Mouse (Mus musculus) limb, embryonic 11.5 days (tissue): ENCODE data around the gene Syt5. TPM values are rescaled to one million over a fixed set of nuclear protein-coding genes. Genes with fewer than 3 reads are reported as not detected.
"Not testable (repeated sequence)": the region's sequence is repeated elsewhere in the genome, so short reads cannot be mapped to it uniquely, and the experiment has no call there.

Source experiments
- ATAC-seq: fragments of 200-750 bp; cut with Nextera tagmentation; 2 replicates; pipeline ENCODE4 v1.8.0; 2017; ENCODE audit warnings: low read depth; ENCODE audit not compliant: insufficient number of reproducible peaks, low FRiP score, low TSS enrichment
- DNase-seq: peaks from one replicate; pipeline ENCODE4 v3.0.0-alpha.2; 2015; ENCODE audit warnings: low spot score
- H3K27ac ChIP-seq: fragments of 300-500 bp; sonication (generic); replicated peaks from 2 replicates; pipeline ENCODE4 v1.5.1; 2014; ENCODE audit warnings: low read depth, mild to moderate bottlenecking, low read length
- H3K27me3 ChIP-seq: fragments of 300-500 bp; sonication (generic); 2 replicates; pipeline ENCODE4 v1.6.1; 2014; ENCODE audit warnings: mild to moderate bottlenecking, low read length, mixed read lengths; ENCODE audit not compliant: control insufficient read depth, insufficient read depth
- H3K36me3 ChIP-seq: fragments of 300-500 bp; sonication (generic); 2 replicates; pipeline ENCODE4 v1.6.1; 2014; ENCODE audit warnings: mild to moderate bottlenecking, low read length, moderate library complexity, mixed read lengths; ENCODE audit not compliant: control insufficient read depth, insufficient read depth
- H3K4me1 ChIP-seq: fragments of 300-500 bp; sonication (generic); 2 replicates; pipeline ENCODE4 v1.6.1; 2014; ENCODE audit warnings: low read length, mixed read lengths; ENCODE audit not compliant: control insufficient read depth, insufficient read depth
- H3K4me2 ChIP-seq: fragments of 300-500 bp; sonication (generic); 2 replicates; pipeline ENCODE4 v1.6.1; 2014; ENCODE audit warnings: low read depth, mild to moderate bottlenecking, moderate library complexity; ENCODE audit not compliant: severe bottlenecking
- H3K4me3 ChIP-seq: fragments of 300-500 bp; sonication (generic); 2 replicates; pipeline ENCODE4 v1.5.1; 2014; ENCODE audit warnings: low read depth, low read length
- H3K9ac ChIP-seq: fragments of 300-500 bp; sonication (generic); 2 replicates; pipeline ENCODE4 v1.6.1; 2014; ENCODE audit warnings: mild to moderate bottlenecking, low read length
- H3K9me3 ChIP-seq: fragments of 300-500 bp; sonication (generic); 2 replicates; pipeline ENCODE4 v1.6.1; 2016; ENCODE audit warnings: low read length; ENCODE audit not compliant: control insufficient read depth
- WGBS: fragments of 180-500 bp; shearing (Covaris S2); extraction: QIAGEN DNeasy Blood & Tissue Kit; methylation state at CpG from one replicate; pipeline ENCODE4 v1.1.7; 2014; 5-methylcytosine and 5-hydroxymethylcytosine counted together
- polyA plus RNA-seq: library from polyadenylated mRNA; unstranded; fragments of >200 nt; fragmentation: Nextera tagmentation; extraction: Ambion mirVana; gene quantifications from 2 replicates; pipeline ENCODE4 v1.2.1, GENCODE M21; 2014

Syt5 gene
- 4.1 and 4.2 TPM in 2 replicates for polyA plus RNA-seq

DNA sequence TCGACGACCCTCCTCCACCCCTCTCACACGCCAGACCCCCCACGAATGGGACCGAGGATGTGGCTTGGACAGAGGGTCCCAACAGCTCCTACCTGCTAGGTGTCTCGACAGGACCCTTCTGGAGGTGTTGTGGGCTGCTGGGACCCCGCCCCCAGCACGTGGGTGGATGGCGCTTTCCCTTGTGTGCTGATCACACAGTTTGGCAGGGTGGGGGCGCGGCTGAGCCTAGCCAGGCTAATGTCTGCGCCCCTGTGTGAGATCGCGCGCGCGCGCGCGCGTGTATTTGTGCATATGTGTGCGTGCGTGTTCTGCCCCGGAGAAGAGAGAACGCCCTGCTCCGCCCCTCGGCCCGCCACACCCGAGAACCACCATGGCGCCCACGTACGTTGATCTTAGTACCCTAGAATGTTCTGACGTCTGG, at the start of gene Syt5:
Syt5 (minus strand) TSS at position 321 of the 421 bp plus-strand sequence.
- no peaks in the 10 kb centered on the region for H3K36me3 ChIP-seq
- H3K4me1 ChIP-seq = 0 out of 2 replicates have a peak, but pooled peaks cover 6% of the 10 kb centered on the region
- peak; percentile 49 for ATAC-seq
- H3K9me3 ChIP-seq = no peaks in the 10 kb centered on the region
- no peaks in the 10 kb centered on the region for H3K27me3 ChIP-seq
- H3K4me2 ChIP-seq = peak within 1 kb of the TSS; percentile 56
- H3K27ac ChIP-seq = no peak within 1 kb of the TSS
- H3K9ac ChIP-seq = 0 out of 2 replicates have a peak within 1 kb of the TSS, but pooled peaks have one; percentile 18
- peak within 1 kb of the TSS; percentile 30 for H3K4me3 ChIP-seq
- DNase-seq = peak; percentile 46
- WGBS = 4% methylated on average over 33 of the region's 33 CpGs

DNA sequence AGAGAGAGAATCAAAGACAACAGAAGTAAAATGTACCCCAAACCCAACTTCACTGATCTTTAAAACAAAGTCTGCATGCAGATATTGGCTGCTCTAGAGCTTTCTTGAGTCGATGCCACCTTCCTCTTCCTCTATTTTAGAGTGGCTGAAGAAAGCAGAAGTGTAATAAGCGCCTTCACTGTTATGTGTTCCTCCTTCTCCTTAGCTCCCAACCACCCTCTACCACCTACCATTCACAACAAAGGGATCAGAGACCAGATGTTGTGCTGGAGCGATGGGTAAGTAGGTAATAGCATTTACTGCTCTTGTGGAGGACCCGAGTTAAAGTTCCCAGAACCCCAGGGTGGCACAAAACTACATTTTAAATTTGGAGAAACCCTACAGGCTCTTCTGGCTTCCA, 49.7 kb upstream of the Syt5 start:
- H3K9me3 ChIP-seq, H3K36me3 ChIP-seq, H3K4me2 ChIP-seq, H3K4me1 ChIP-seq, H3K4me3 ChIP-seq, ATAC-seq, H3K27ac ChIP-seq, DNase-seq, H3K27me3 ChIP-seq, H3K9ac ChIP-seq: not testable (repeated sequence)
- WGBS = 73% methylated on average over 4 of the region's 4 CpGs

DNA sequence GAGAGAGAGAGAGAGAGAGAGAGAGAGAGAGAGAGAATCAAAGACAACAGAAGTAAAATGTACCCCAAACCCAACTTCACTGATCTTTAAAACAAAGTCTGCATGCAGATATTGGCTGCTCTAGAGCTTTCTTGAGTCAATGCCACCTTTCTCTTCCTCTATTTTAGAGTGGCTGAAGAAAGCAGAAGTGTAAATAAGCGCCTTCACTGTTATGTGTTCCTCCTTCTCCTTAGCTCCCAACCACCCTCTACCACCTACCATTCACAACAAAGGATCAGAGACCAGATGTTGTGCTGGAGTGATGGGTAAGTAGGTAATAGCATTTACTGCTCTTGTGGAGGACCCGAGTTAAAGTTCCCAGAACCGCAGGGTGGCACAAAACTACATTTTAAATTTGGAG, 34.1 kb upstream of the Syt5 start:
- H3K9ac ChIP-seq, H3K4me3 ChIP-seq, DNase-seq, H3K4me1 ChIP-seq, H3K27me3 ChIP-seq, ATAC-seq, H3K27ac ChIP-seq, H3K4me2 ChIP-seq, H3K9me3 ChIP-seq, H3K36me3 ChIP-seq: not testable (repeated sequence)
- 74% methylated on average over 3 of the region's 3 CpGs for WGBS

DNA sequence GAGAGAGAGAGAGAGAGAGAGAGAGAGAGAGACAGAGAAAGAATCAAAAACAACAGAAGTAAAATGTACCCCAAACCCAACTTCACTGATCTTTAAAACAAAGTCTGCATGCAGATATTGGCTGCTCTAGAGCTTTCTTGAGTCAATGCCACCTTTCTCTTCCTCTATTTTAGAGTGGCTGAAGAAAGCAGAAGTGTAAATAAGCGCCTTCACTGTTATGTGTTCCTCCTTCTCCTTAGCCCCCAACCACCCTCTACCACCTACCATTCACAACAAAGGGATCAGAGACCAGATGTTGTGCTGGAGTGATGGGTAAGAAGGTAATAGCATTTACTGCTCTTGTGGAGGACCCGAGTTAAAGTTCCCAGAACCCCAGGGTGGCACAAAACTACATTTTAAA, 25.0 kb upstream of the Syt5 start:
- H3K9ac ChIP-seq, H3K27ac ChIP-seq, ATAC-seq, H3K9me3 ChIP-seq, H3K4me1 ChIP-seq, H3K27me3 ChIP-seq, H3K36me3 ChIP-seq, DNase-seq, H3K4me3 ChIP-seq, H3K4me2 ChIP-seq: not testable (repeated sequence)
- 59% methylated on average over 2 of the region's 2 CpGs for WGBS

DNA sequence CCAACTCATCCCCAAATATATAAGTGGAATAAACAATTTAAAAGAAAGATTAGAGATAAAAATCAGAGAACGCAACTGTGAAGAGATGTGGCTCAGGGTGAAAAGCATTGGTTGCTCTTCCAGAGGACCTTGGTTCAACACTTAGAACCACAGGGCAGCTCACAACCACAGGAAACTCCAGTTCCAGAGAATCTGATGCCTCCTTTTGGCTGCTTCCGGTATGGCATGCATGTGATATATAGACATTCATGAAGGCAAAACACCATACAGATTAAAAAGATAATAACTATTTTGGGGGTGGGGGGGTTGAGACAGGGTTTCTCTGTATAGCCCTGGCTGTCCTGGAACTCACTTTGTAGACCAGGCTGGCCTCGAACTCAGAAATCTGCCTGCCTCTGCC, 15.3 kb upstream of the Syt5 start:
- Histone ChIP-seq H3K27me3 (no peaks in the 10 kb centered on the region), H3K4me2 (no peak overlapping the region), H3K27ac (no peak overlapping the region), H3K9me3 (no peaks in the 10 kb centered on the region; the same call in 1 of the 2 replicates), H3K4me3 (no peak overlapping the region), H3K4me1 (no peaks in the 10 kb centered on the region), H3K36me3 (no peaks in the 10 kb centered on the region), H3K9ac (no peak overlapping the region)
- no peak for DNase-seq
- 91% methylated on average over 3 of the region's 3 CpGs for WGBS
- no peak for ATAC-seq

DNA sequence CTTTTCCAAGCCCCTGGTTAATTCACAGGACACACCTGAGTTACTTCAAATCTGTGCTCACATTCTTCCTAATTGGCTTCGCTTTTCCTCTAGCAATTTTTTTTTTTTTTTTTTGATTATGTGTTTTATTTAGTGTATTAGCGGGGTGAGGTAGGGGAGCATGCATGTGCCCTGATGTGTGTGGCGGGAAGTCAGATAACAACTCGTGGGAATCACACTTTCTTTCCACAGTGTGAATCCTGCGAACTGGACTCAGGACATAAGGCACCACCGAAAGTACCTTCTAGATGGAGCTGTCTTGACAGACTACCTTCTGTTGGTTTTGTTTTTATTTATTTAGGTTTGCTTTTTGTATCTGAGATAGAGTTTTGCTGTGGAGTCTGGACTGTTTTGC, 9.8 kb upstream of the Syt5 start:
- ATAC-seq (no peak), DNase-seq (no peak)
- Histone ChIP-seq H3K4me1 (no peaks in the 10 kb centered on the region), H3K27me3 (no peaks in the 10 kb centered on the region), H3K4me2 (no peak overlapping the region), H3K27ac (no peak overlapping the region), H3K4me3 (no peak overlapping the region), H3K36me3 (no peaks in the 10 kb centered on the region), H3K9me3 (0 out of 2 replicates have a peak, but pooled peaks cover 2% of the 10 kb centered on the region), H3K9ac (no peak overlapping the region)
- 77% methylated on average over 6 of the region's 6 CpGs for WGBS

DNA sequence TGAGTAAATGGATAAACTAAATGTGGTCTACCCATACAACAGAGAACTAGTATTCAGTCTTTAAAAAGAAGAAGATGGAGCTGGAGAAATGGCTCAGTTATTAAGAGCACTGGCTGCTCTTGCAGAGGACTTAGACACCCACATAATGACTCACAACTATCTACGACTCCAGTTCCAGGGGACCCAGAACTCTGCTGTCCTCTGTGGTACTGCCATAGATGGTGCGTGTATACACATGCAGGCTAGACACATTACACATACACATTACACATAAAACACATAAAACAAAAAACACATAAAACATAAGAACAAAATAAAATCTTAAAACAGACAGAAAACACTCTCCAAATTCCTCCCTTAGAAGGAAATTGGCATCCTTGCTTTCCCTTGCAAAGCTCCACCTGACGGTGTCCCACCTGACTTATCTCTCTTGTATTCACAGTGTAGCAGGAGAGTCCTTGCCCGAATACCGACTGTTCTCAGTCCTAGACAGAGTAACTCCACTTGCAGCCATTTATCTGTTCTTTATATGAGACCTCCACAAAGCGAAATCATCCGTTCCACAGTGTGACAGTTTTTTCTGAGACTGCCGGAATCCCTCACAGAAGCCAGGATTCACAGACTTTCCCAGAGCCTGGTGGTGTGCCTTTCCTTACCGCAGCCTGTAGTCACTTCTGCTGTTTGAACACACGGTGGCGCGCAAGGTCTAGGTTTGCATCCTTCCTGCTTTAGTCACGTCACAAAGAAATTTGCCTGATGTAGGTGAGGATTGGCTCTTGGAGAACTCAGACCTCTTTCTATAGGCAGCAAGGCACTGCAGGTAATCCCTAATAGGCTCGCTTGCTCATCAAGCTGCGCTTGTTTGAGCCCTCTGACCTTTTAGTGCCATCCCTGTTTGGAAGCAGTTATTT, 9.2 kb upstream of the Syt5 start:
- Histone ChIP-seq H3K4me1 (no peaks in the 10 kb centered on the region), H3K36me3 (no peaks in the 10 kb centered on the region), H3K9me3 (0 out of 2 replicates have a peak, but pooled peaks cover 2% of the 10 kb centered on the region), H3K27ac (no peak overlapping the region), H3K4me3 (no peak overlapping the region), H3K4me2 (no peak overlapping the region), H3K27me3 (no peaks in the 10 kb centered on the region), H3K9ac (no peak overlapping the region)
- ATAC-seq (peak; percentile 84), DNase-seq (peak; percentile 92)
- WGBS = 24% methylated on average over 15 of the region's 15 CpGs

DNA sequence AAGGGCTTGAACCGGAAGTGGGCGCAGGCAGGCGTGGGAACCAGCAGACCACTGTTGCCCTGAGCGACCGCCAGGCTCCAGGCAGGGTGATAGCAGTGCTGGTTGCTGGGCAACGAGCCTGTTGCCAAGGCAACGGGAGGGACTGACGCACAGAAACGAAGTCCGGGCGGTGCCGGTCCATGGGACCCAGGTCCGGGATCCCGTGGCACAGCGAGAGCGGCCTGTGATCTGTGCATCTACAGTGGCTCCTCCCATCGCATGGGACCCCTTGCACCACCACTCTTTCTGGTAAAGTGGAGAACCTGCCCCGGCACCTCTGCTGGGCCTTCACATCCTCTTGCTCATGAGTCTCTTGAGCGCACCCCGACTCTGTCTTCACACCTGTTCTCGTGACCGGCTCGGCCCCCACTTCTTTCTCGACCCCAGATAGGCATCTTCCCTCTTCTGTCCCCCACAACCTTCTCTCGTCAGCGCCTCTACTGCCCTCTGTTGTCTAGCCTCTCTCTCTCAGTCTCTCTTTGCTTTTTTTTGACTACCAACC, 680 bp downstream of the Syt5 start:
- no peak overlapping the region for H3K27ac ChIP-seq
- H3K27me3 ChIP-seq = no peaks in the 10 kb centered on the region
- H3K9ac ChIP-seq = no peak overlapping the region
- WGBS = 2% methylated on average over 23 of the region's 26 CpGs
- H3K9me3 ChIP-seq = no peaks in the 10 kb centered on the region
- H3K4me1 ChIP-seq = 0 out of 2 replicates have a peak, but pooled peaks cover 6% of the 10 kb centered on the region
- no peaks in the 10 kb centered on the region for H3K36me3 ChIP-seq
- H3K4me2 ChIP-seq = peak overlapping the region; percentile 56
- DNase-seq (peak; percentile 80), ATAC-seq (peak; percentile 67)
- peak overlapping the region; percentile 30 for H3K4me3 ChIP-seq
